Mouse (Mus musculus): ENCODE data around the gene Ttll5. TPM values are rescaled to one million over a fixed set of nuclear protein-coding genes. Genes with fewer than 3 reads are reported as not detected.

Gene Ttll5
- polyA plus RNA-seq, 1 experiment from 2014 or later = 16.1 TPM

DNA sequence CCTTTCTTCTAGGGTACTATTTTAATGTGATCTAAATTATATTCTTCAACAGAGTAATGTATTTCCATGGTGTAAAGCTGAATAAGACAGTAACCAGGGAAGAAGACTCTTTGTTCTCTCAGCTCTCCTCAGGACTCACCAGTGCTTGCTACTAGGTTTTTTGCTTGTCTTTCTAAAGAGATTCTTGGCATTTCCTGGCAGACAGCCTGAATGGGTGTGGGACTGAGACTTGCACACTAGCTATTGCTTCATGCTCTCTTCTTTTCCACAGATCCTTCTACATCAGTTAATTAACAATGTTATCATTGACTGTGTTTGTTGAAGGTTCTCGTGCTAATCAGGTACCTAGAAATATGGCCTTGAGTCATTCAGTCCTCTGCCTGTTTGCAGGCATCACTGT lies 29.8 kb downstream of the Ttll5 start:
- Histone ChIP-seq H3K27ac (replicated peaks; ENCODE audit: low read depth, low read length) (no peak overlapping the region), H3K9me3 (ENCODE audit: control insufficient read depth, low read length) (no peaks in the 10 kb centered on the region), H3K9ac (replicated peaks; ENCODE audit: low read length) (no peak overlapping the region), H3K36me3 (ENCODE audit: control insufficient read depth, insufficient read depth, low read length) (peaks cover 10% of the 10 kb centered on the region), H3K4me1 (ENCODE audit: control insufficient read depth, insufficient read depth, low read length) (no peaks in the 10 kb centered on the region), H3K4me2 (ENCODE audit: low read length) (no peak overlapping the region), H3K27me3 (ENCODE audit: control insufficient read depth, insufficient read depth, low read length) (no peaks in the 10 kb centered on the region), H3K4me3 (replicated peaks; ENCODE audit: low read depth, low read length) (no peak overlapping the region)
- no peak for DNase-seq
- ATAC-seq (ENCODE audit: low FRiP score, low TSS enrichment) = no peak
- 97% methylated on average over 1 of the region's 1 CpGs for WGBS

DNA sequence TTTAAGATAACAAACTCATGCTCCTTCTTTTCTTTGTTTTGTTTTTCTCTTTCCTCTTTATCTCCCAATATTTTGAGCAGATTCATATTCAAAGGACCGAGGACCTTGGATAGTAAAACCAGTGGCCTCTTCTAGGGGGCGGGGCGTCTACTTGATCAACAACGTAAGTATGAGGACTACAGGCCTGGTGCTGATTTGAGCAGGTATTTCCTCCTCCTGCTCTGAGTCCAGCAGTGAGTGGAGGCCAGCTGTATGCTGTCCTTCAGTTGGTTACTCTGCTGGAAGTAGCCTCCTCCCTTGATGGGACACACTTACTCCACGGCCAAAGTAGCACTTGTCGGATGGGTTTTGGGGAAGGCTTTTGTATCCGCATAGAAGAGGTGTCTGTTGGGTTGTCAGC lies 32.8 kb downstream of the Ttll5 start:
- no peak overlapping the region for H3K4me2 ChIP-seq (ENCODE audit: low read length)
- 94% methylated on average over 7 of the region's 7 CpGs for WGBS
- H3K4me1 ChIP-seq (ENCODE audit: control insufficient read depth, insufficient read depth, low read length) = no peaks in the 10 kb centered on the region
- no peak overlapping the region for H3K27ac ChIP-seq (replicated peaks; ENCODE audit: low read depth, low read length)
- no peak overlapping the region for H3K4me3 ChIP-seq (replicated peaks; ENCODE audit: low read depth, low read length)
- no peaks in the 10 kb centered on the region for H3K27me3 ChIP-seq (ENCODE audit: control insufficient read depth, insufficient read depth, low read length)
- ATAC-seq (ENCODE audit: low FRiP score, low TSS enrichment) (no peak), DNase-seq (no peak)
- H3K9me3 ChIP-seq (ENCODE audit: control insufficient read depth, low read length) = no peaks in the 10 kb centered on the region
- H3K36me3 ChIP-seq (ENCODE audit: control insufficient read depth, insufficient read depth, low read length) = peaks cover 7% of the 10 kb centered on the region; the same call in 1 of the 2 replicates
- no peak overlapping the region for H3K9ac ChIP-seq (replicated peaks; ENCODE audit: low read length)

DNA sequence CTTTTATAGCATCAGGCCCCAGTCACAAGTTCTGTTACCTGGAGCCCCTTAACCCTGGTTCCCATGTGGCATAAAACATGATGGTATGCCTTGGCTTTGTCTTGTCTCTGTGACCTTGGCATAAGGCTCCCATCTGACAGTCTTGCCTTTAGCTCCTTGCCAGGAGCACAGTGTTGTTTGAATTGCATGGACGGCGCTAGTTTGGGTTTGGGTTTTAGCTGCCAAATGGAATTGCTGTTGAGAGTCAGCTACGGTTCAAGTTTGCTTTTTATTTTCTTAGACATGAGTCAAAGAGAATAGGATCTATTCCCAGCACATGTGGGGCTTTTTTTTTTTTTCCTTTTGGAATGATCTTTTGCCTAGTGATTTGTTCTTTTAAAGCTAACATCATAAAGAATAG lies 34.7 kb downstream of the Ttll5 start:
- H3K4me1 ChIP-seq (ENCODE audit: control insufficient read depth, insufficient read depth, low read length) = no peaks in the 10 kb centered on the region
- H3K9ac ChIP-seq (replicated peaks; ENCODE audit: low read length) = no peak overlapping the region
- no peak overlapping the region for H3K27ac ChIP-seq (replicated peaks; ENCODE audit: low read depth, low read length)
- ATAC-seq (ENCODE audit: low FRiP score, low TSS enrichment) (no peak), DNase-seq (no peak)
- H3K4me2 ChIP-seq (ENCODE audit: low read length) = no peak overlapping the region
- H3K9me3 ChIP-seq (ENCODE audit: control insufficient read depth, low read length) = no peaks in the 10 kb centered on the region
- no peaks in the 10 kb centered on the region for H3K27me3 ChIP-seq (ENCODE audit: control insufficient read depth, insufficient read depth, low read length)
- H3K4me3 ChIP-seq (replicated peaks; ENCODE audit: low read depth, low read length) = no peak overlapping the region
- H3K36me3 ChIP-seq (ENCODE audit: control insufficient read depth, insufficient read depth, low read length) = peaks cover 11% of the 10 kb centered on the region
- WGBS = 90% methylated on average over 3 of the region's 3 CpGs

DNA sequence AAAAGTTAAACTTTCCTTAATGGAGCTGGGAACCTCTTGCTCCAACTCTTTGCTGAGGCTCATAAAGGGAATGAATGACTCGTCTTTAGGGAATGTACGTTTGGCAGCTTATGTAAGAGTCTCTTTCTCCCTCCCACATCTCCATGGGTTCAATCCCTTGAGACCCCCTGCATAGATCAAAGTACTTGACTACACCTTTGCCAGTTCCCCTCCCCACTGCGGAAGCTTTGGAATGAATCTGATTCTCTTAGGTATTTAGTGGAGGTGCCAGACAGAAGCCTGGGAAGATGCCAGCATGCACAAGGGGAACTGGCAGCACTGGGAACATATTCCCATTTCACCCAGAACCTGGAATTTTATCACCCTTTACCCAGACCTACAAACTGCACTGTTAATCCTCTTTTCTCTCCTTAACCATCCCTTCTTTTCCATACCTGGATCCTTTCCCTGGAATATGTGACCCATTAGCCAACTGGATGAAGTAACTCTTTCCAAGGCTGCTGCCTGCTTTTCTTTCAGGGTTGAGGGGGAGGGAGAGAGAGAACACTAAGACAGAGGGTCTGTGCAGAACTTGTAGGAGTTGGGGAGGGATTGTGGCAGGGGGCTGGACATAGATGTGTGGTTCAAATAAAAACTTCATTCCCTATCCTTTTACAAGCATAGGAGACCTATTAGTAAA lies 35.2 kb downstream of the Ttll5 start:
- no peak overlapping the region for H3K4me2 ChIP-seq (ENCODE audit: low read length)
- H3K4me1 ChIP-seq (ENCODE audit: control insufficient read depth, insufficient read depth, low read length) = no peaks in the 10 kb centered on the region
- H3K27ac ChIP-seq (replicated peaks; ENCODE audit: low read depth, low read length) = no peak overlapping the region
- H3K9ac ChIP-seq (replicated peaks; ENCODE audit: low read length) = no peak overlapping the region
- no peaks in the 10 kb centered on the region for H3K27me3 ChIP-seq (ENCODE audit: control insufficient read depth, insufficient read depth, low read length)
- 61% methylated on average over 3 of the region's 3 CpGs for WGBS
- peaks cover 8% of the 10 kb centered on the region; the same call in 1 of the 2 replicates for H3K36me3 ChIP-seq (ENCODE audit: control insufficient read depth, insufficient read depth, low read length)
- DNase-seq = no peak
- no peak overlapping the region for H3K4me3 ChIP-seq (replicated peaks; ENCODE audit: low read depth, low read length)
- ATAC-seq (ENCODE audit: low FRiP score, low TSS enrichment) = no peak
- H3K9me3 ChIP-seq (ENCODE audit: control insufficient read depth, low read length) = no peaks in the 10 kb centered on the region

DNA sequence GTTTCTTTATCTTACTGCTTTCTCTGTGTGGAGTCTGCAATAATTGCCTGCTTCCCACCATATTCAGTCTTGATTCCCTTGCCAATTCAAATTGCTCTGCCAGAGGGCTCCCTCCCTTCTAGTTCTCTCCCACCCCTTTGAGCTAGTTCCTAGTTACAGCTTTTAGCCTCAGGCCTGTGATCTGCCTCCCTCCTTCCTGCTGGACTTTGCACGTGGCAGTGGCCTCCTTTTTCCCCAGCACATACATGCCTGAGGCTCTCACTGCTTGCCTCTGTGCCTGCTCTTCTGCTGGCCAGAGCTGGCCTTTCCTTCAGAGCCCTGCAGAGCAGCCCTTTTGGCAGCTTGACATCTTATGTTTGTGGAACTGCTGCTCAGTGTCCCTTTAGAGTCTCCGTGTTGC lies 38.1 kb downstream of the Ttll5 start:
- Histone ChIP-seq H3K27ac (replicated peaks; ENCODE audit: low read depth, low read length) (no peak overlapping the region), H3K36me3 (ENCODE audit: control insufficient read depth, insufficient read depth, low read length) (peaks cover 8% of the 10 kb centered on the region; the same call in 1 of the 2 replicates), H3K4me1 (ENCODE audit: control insufficient read depth, insufficient read depth, low read length) (no peaks in the 10 kb centered on the region), H3K4me2 (ENCODE audit: low read length) (no peak overlapping the region), H3K9ac (replicated peaks; ENCODE audit: low read length) (no peak overlapping the region), H3K4me3 (replicated peaks; ENCODE audit: low read depth, low read length) (no peak overlapping the region), H3K27me3 (ENCODE audit: control insufficient read depth, insufficient read depth, low read length) (no peaks in the 10 kb centered on the region), H3K9me3 (ENCODE audit: control insufficient read depth, low read length) (no peaks in the 10 kb centered on the region)
- DNase-seq = peak; percentile 48
- ATAC-seq (ENCODE audit: low FRiP score, low TSS enrichment) = no peak
- WGBS = 42% methylated on average over 2 of the region's 2 CpGs

DNA sequence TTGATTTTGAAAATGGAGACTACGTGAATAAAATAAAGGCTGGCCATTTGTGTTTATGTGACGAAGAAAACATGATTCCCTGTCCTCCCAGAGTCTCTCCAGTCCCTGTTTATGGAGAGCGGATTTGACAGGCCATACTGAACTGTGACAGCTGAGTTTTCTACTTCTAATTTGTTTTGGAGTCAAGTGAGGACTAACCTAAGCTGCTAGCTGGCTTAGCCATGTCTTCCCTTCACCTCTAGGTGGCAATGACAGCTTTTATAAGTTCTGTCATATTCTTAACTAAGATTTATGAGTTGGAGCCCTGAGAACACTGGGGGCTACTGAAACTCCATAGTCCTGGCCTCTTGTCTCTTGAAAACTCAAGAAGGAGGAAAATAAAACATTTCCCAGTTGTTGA lies 41.1 kb downstream of the Ttll5 start:
- no peaks in the 10 kb centered on the region for H3K27me3 ChIP-seq (ENCODE audit: control insufficient read depth, insufficient read depth, low read length)
- no peak overlapping the region for H3K27ac ChIP-seq (replicated peaks; ENCODE audit: low read depth, low read length)
- H3K36me3 ChIP-seq (ENCODE audit: control insufficient read depth, insufficient read depth, low read length) = peaks cover 11% of the 10 kb centered on the region; the same call in 1 of the 2 replicates
- no peak overlapping the region for H3K9ac ChIP-seq (replicated peaks; ENCODE audit: low read length)
- no peak overlapping the region for H3K4me2 ChIP-seq (ENCODE audit: low read length)
- H3K9me3 ChIP-seq (ENCODE audit: control insufficient read depth, low read length) = no peaks in the 10 kb centered on the region
- H3K4me3 ChIP-seq (replicated peaks; ENCODE audit: low read depth, low read length) = no peak overlapping the region
- peak; percentile 77 for DNase-seq
- 0 out of 2 replicates have a peak, but pooled peaks cover 3% of the 10 kb centered on the region for H3K4me1 ChIP-seq (ENCODE audit: control insufficient read depth, insufficient read depth, low read length)
- no peak for ATAC-seq (ENCODE audit: low FRiP score, low TSS enrichment)
- WGBS = 84% methylated on average over 3 of the region's 3 CpGs

DNA sequence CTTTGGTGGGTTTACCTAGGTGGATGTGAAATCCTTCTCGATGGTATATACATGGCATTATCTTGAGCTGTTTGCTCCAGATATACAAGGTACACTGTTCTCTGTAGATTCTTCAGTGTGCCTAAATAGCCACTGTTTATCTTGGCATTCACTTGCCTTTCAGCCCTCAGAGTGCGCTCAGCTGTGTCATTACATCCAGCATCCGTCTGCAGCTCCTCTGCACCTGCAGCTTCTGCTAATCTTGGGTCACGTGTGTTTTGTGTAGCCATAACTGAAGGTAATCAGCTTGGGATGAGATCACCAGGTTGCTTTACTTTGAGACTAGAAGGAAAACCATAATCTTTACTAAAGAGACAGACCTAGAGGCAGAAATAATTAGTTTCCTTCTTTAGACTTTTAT lies 42.2 kb downstream of the Ttll5 start:
- WGBS = 66% methylated on average over 4 of the region's 4 CpGs
- Histone ChIP-seq H3K9ac (replicated peaks; ENCODE audit: low read length) (no peak overlapping the region), H3K27ac (replicated peaks; ENCODE audit: low read depth, low read length) (no peak overlapping the region), H3K4me3 (replicated peaks; ENCODE audit: low read depth, low read length) (no peak overlapping the region), H3K4me2 (ENCODE audit: low read length) (no peak overlapping the region), H3K36me3 (ENCODE audit: control insufficient read depth, insufficient read depth, low read length) (peaks cover 11% of the 10 kb centered on the region; the same call in 1 of the 2 replicates), H3K9me3 (ENCODE audit: control insufficient read depth, low read length) (no peaks in the 10 kb centered on the region), H3K27me3 (ENCODE audit: control insufficient read depth, insufficient read depth, low read length) (no peaks in the 10 kb centered on the region), H3K4me1 (ENCODE audit: control insufficient read depth, insufficient read depth, low read length) (0 out of 2 replicates have a peak, but pooled peaks cover 3% of the 10 kb centered on the region)
- DNase-seq = no peak
- ATAC-seq (ENCODE audit: low FRiP score, low TSS enrichment) = no peak

DNA sequence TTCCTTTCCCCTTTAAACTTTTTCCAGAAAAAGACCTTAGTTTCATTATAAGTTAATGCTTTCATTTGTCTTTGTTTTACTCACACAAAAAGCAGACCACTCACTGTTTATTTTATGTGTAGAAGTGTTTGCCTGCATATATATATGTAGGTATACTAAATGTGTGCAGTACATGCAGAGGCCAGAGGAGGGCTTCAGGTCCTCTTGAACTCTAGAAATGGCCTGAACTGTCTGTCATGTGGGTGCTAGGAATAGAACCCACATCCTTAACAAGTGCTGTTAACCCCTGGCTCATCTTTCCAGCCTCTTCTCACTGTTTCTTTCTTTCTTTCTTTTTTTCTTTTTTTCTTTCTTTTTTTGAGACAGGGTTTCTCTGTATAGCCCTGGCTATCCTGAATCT lies 42.7 kb downstream of the Ttll5 start:
- DNase-seq = no peak

DNA sequence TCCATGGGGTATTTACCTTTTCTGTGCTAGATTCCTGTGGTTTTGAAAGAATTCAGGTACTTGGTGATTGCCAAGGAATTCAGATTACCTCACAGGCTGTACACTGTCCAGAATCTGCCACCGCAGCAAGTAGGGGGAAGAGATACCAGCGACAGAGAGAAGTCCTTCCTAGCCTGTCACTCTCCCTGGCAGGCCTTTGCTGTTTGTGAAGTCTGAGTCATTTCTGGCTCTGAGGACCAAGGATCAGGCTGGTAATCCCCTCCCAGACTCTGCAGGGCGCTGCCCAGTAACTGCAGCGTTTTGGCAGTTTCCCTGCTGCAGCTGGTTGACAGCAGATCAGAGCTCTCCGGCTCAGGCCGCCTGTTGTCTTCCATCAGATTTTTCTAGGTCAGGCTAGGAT lies 45.0 kb downstream of the Ttll5 start:
- Histone ChIP-seq H3K27me3 (ENCODE audit: control insufficient read depth, insufficient read depth, low read length) (no peaks in the 10 kb centered on the region), H3K27ac (replicated peaks; ENCODE audit: low read depth, low read length) (no peak overlapping the region), H3K4me3 (replicated peaks; ENCODE audit: low read depth, low read length) (no peak overlapping the region), H3K4me2 (ENCODE audit: low read length) (no peak overlapping the region), H3K36me3 (ENCODE audit: control insufficient read depth, insufficient read depth, low read length) (0 out of 2 replicates have a peak, but pooled peaks cover 2% of the 10 kb centered on the region), H3K4me1 (ENCODE audit: control insufficient read depth, insufficient read depth, low read length) (0 out of 2 replicates have a peak, but pooled peaks cover 3% of the 10 kb centered on the region), H3K9me3 (ENCODE audit: control insufficient read depth, low read length) (no peaks in the 10 kb centered on the region), H3K9ac (replicated peaks; ENCODE audit: low read length) (no peak overlapping the region)
- 27% methylated on average over 6 of the region's 6 CpGs for WGBS
- ATAC-seq (ENCODE audit: low FRiP score, low TSS enrichment) = no peak
- peak; percentile 66 for DNase-seq

More for the DNA sequence above, 42.7 kb downstream of the Ttll5 start:
- Histone ChIP-seq H3K9ac (replicated peaks; ENCODE audit: low read length) (no peak overlapping the region), H3K4me2 (ENCODE audit: low read length) (no peak overlapping the region), H3K9me3 (ENCODE audit: control insufficient read depth, low read length) (no peaks in the 10 kb centered on the region), H3K4me1 (ENCODE audit: control insufficient read depth, insufficient read depth, low read length) (0 out of 2 replicates have a peak, but pooled peaks cover 3% of the 10 kb centered on the region), H3K4me3 (replicated peaks; ENCODE audit: low read depth, low read length) (no peak overlapping the region), H3K36me3 (ENCODE audit: control insufficient read depth, insufficient read depth, low read length) (peaks cover 11% of the 10 kb centered on the region; the same call in 1 of the 2 replicates), H3K27ac (replicated peaks; ENCODE audit: low read depth, low read length) (no peak overlapping the region), H3K27me3 (ENCODE audit: control insufficient read depth, insufficient read depth, low read length) (no peaks in the 10 kb centered on the region)
- ATAC-seq (ENCODE audit: low FRiP score, low TSS enrichment) = no peak

Measured in midbrain, embryonic 14.5 days (tissue).